Mouse (Mus musculus) CD4-positive, CD25-positive, alpha-beta regulatory T cell (primary cell): Measurements from ENCODE around the gene Olfr1208. TPM values are rescaled to one million over a fixed set of nuclear protein-coding genes. Genes with fewer than 3 reads are reported as not detected.

Experiments
- polyA plus RNA-seq: library from polyadenylated mRNA; unstranded; fragments of 100-300 nt; shearing (Covaris generic); gene quantifications from one replicate; pipeline ENCODE4 v1.2.1, GENCODE M21; 2017

Gene Olfr1208
- not detected for polyA plus RNA-seq

DNA sequence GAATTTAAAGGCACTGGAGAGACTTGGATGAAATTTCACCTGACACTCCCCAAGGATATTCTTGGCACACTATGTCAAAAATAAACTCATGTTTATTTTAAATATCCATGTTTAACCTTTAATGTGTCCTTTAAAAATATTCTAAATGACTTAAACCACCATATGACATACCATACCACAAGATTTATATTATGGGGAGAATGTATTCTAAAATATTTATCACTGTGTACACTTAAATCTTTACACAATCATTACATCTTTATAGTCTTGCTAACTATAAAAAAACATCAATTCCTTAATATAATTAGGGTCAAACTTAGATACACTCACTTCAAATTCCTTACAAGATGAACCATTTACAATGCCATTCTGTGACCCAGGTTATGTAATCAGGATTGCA is at the start of gene Olfr1208:
TSS of gene Olfr1208 (minus strand) at position 101 of the 400 bp plus-strand sequence.

DNA sequence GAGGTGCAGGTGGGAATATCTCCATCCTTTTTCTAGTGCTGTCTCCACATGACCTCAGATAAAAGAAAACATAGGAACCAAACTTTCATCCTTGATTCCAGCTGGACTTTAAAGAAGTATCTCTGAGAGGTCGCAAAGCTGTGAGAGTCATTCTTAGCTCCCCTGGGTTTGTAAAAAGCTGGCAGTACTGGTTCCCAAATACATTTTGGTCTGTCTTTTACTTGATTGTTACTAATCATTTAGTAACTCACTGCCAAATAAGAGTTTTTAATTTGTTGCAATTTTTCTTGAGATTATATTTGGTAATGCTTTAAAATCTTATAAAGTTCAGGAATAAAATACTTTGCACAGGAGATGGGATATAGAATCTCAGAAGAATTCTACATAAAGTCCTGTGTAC is 35.9 kb upstream of the Olfr1208 start, which contains the start of gene Olfr1211:
TSS of gene Olfr1211 (minus strand) at position 101 of the 400 bp plus-strand sequence.

DNA sequence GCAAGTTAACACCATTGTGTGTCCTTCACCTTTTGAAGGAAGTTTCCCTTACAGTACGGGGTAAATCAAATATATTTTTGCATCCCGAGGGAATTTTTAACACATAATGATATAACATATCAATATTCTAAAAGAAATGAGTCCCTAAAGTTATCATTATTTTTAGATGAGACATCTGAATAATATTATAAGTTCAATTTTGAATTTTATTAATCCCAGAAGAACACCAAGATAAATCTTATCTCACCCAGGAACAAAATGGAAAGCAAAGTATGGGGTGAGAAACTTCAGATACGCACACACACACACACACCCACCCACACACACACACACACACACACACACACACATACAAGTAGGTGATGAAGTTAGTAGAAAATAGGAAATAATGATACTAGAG is 12.9 kb upstream of the Olfr1208 start, which contains the start of gene Olfr1209:
TSS of gene Olfr1209 (minus strand) at position 101 of the 400 bp plus-strand sequence.

DNA sequence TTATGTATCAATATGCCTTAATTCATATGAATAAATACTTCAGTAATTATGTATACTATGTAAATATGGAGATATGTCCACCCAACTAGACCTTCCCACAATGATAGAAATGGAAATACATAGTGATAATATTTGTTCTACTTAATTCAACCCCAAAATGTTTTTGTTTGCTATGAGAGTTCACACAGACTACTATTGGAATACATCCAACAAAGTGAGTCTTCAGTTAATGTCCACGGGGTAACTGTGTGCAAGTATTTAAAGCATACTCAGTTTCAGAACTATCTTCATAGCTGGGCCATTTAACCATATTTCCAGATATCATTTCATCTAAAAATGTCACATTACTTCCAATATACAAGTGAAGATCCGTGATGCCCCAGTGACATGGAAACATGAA is 39.2 kb downstream of the Olfr1208 start, which contains the start of gene Olfr1206:
TSS of gene Olfr1206 (plus strand) at position 301 of the 400 bp plus-strand sequence.

DNA sequence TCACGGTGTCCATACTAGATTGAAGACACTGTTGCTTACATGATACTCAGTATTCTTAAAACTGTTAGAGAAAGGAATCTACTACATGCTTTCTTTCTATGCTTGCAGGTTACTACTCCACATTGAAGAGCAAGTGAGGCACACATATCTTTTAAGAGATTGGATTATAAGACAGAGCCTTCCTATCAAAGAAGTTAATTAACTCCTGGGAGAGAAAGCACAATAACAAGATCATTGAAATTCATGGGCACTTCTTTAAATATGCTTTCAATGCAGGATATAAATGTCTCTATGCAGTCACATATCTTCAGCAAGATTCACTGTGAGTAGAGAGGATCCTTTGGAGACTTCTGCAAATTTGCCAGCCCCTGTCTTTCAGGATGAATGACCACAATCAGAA is 53.1 kb downstream of the Olfr1208 start, which contains the start of gene Olfr1204:
TSS of gene Olfr1204 (plus strand) at position 301 of the 400 bp plus-strand sequence.

Other genes starting within 250 kb of the Olfr1208 start
- gene Olfr1193, start 226.7 kb downstream of the Olfr1208 start, polyA plus RNA-seq: not detected
- gene Olfr1195, start 213.1 kb downstream of the Olfr1208 start, polyA plus RNA-seq: 0.11 TPM
- gene Olfr1196, start 197.7 kb downstream of the Olfr1208 start, polyA plus RNA-seq: not detected
- gene Olfr1197, start 169.9 kb downstream of the Olfr1208 start, polyA plus RNA-seq: not detected
- gene Olfr1198, start 150.9 kb downstream of the Olfr1208 start, polyA plus RNA-seq: not detected
- gene Olfr1199, start 141.8 kb downstream of the Olfr1208 start, polyA plus RNA-seq: not detected
- gene Olfr1200, start 131.8 kb downstream of the Olfr1208 start, polyA plus RNA-seq: not detected
- not detected for gene Olfr1201, start 109.3 kb downstream of the Olfr1208 start, polyA plus RNA-seq
- not detected for gene Olfr1202, start 87.8 kb downstream of the Olfr1208 start, polyA plus RNA-seq
- gene Olfr1205, start 72.6 kb downstream of the Olfr1208 start, polyA plus RNA-seq: not detected
- gene Olfr1204, start 53.0 kb downstream of the Olfr1208 start, polyA plus RNA-seq: not detected
- 0.11 TPM for gene Olfr1206, start 39.1 kb downstream of the Olfr1208 start, polyA plus RNA-seq
- not detected for gene Olfr1209, start 12.8 kb upstream of the Olfr1208 start, polyA plus RNA-seq
- gene Olfr1211, start 35.8 kb upstream of the Olfr1208 start, polyA plus RNA-seq: not detected
- not detected for gene Olfr1212, start 51.7 kb upstream of the Olfr1208 start, polyA plus RNA-seq
- gene Gm13762, start 78.0 kb upstream of the Olfr1208 start, polyA plus RNA-seq: not detected
- gene Olfr1214, start 90.3 kb upstream of the Olfr1208 start, polyA plus RNA-seq: not detected
- not detected for gene Olfr1215, start 104.7 kb upstream of the Olfr1208 start, polyA plus RNA-seq
- not detected for gene Olfr1216, start 116.0 kb upstream of the Olfr1208 start, polyA plus RNA-seq
- not detected for gene Olfr1217, start 129.8 kb upstream of the Olfr1208 start, polyA plus RNA-seq
- gene Olfr1218, start 158.9 kb upstream of the Olfr1208 start, polyA plus RNA-seq: not detected
- not detected for gene Olfr1219, start 181.2 kb upstream of the Olfr1208 start, polyA plus RNA-seq
- gene Olfr1220, start 204.5 kb upstream of the Olfr1208 start, polyA plus RNA-seq: 0.07 TPM
- not detected for gene Olfr1221, start 215.0 kb upstream of the Olfr1208 start, polyA plus RNA-seq
- not detected for gene Olfr1222, start 230.7 kb upstream of the Olfr1208 start, polyA plus RNA-seq
- gene Olfr1223, start 249.2 kb upstream of the Olfr1208 start, polyA plus RNA-seq: not detected